10 mouse cellular contexts compared by ENCODE assay signal in the genomic region with DNA sequence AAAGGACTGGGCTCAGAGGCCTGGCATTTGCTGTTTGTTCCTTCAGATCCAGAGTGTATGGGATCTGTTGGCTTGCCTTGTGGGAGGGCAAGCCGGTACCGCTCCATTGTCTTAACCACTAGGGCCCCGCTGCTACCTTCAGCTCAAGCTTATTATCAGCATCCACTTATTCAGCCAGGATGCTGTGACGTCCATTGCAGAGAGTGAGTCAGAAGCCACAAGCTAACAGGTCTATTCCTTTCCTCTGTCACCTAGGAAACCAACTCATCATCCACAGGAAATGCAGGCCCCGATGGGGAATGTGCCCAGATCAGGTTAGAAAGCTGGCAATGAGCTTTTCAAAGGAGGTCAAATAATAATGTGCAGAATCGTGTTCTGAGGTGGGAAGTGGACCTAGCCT.
DNase-seq lines count a peak whose midpoint lies in the region; ATAC-seq lines count a peak whose summit lies in the region.
"Had no signal": no experiment of that assay in that cellular context is flagged by ENCODE, and none has a peak within 500 bp of the region (broad histone marks: within the 10 kb centered on the region; RNA-seq: fewer than 3 reads in every experiment).

No protein-coding gene starts in this region.

- intact Hi-C loops in left cerebral cortex, postnatal 4 days (cut with DNase I) = no loop called here

- peak; percentile 88 for ATAC-seq in activated CD4-positive, CD25-positive, alpha-beta regulatory T cell, adult 4 months
- ATAC-seq in inflammation-experienced regulatory T-cells, adult 6 months = peak; percentile 95
- ATAC-seq: lung, postnatal 0 days had no signal

- peak; percentile 56 for DNase-seq in left cerebral cortex, adult 11 months (ENCODE audit: low spot score)
- no peak for DNase-seq in left cerebral cortex, postnatal 4 days
- peak; percentile 64 for DNase-seq in right cerebral cortex, postnatal 25 days
- DNase-seq in liver = no peak
- DNase-seq in spleen, adult 12 weeks (ENCODE audit: low spot score) = no peak
- DNase-seq in adrenal gland, postnatal 25 days = no peak
- DNase-seq: gastrocnemius, postnatal 25 days had no signal

Comparison
In these comparisons a context has a peak if more than half of its experiments do, and no peak if none do; other contexts are left out.
1. DNase-seq: peak in left cerebral cortex, adult 11 months (single experiment) and right cerebral cortex, postnatal 25 days (single experiment); none in left cerebral cortex, postnatal 4 days (single experiment), liver (single experiment), spleen, adult 12 weeks (single experiment) and adrenal gland, postnatal 25 days (single experiment).